Mouse (Mus musculus) limb, embryonic 13.5 days (tissue): ENCODE data around the gene Adcy7. TPM values are rescaled to one million over a fixed set of nuclear protein-coding genes. Genes with fewer than 3 reads are reported as not detected.

Experiments
- ATAC-seq: fragments of 200-750 bp; cut with Nextera tagmentation; 2 replicates; pipeline ENCODE4 v1.8.0; 2017; ENCODE audit warnings: low read depth, moderate number of reproducible peaks, moderate TSS enrichment; ENCODE audit not compliant: low FRiP score
- H3K27ac ChIP-seq: fragments of 300-500 bp; sonication (generic); 2 replicates; pipeline ENCODE4 v1.5.1; 2015; ENCODE audit warnings: inconsistent platforms, mild to moderate bottlenecking, moderate library complexity
- H3K27me3 ChIP-seq: fragments of 300-500 bp; sonication (generic); 2 replicates; pipeline ENCODE4 v1.6.1; 2015; ENCODE audit warnings: mild to moderate bottlenecking, inconsistent platforms
- H3K36me3 ChIP-seq: fragments of 300-500 bp; sonication (generic); 2 replicates; pipeline ENCODE4 v1.6.1; 2015; ENCODE audit warnings: inconsistent platforms, mild to moderate bottlenecking, moderate library complexity
- H3K4me1 ChIP-seq: fragments of 300-500 bp; sonication (generic); 2 replicates; pipeline ENCODE4 v1.6.1; 2015; ENCODE audit warnings: inconsistent platforms
- H3K4me2 ChIP-seq: fragments of 300-500 bp; sonication (generic); replicated peaks from 2 replicates; pipeline ENCODE4 v1.6.1; 2015; ENCODE audit warnings: inconsistent platforms, mild to moderate bottlenecking, moderate library complexity
- H3K4me3 ChIP-seq: fragments of 300-500 bp; sonication (generic); 2 replicates; pipeline ENCODE4 v1.5.1; 2015; ENCODE audit warnings: moderate library complexity, mild to moderate bottlenecking, inconsistent platforms
- H3K9ac ChIP-seq: fragments of 300-500 bp; sonication (generic); 2 replicates; pipeline ENCODE4 v1.6.1; 2015; ENCODE audit warnings: mild to moderate bottlenecking, inconsistent platforms
- H3K9me3 ChIP-seq: fragments of 300-500 bp; sonication (generic); 2 replicates; pipeline ENCODE4 v1.6.1; 2016; ENCODE audit warnings: inconsistent platforms
- WGBS: fragments of 180-500 bp; shearing (Covaris S2); methylation state at CpG from one replicate; pipeline ENCODE4 v1.1.7; 2015; 5-methylcytosine and 5-hydroxymethylcytosine counted together
- polyA plus RNA-seq: library from polyadenylated mRNA; unstranded; fragments of >200 nt; fragmentation: Nextera tagmentation; extraction: Ambion mirVana; gene quantifications from 2 replicates; pipeline ENCODE4 v1.2.1, GENCODE M21; 2015

Adcy7 gene
- polyA plus RNA-seq: 5.1 and 5.5 TPM in 2 replicates

- Histone ChIP-seq H3K4me2 (peak within 1 kb of the TSS; percentile 83), H3K36me3 (no peaks in the 10 kb centered on the region), H3K27ac (no peak within 1 kb of the TSS), H3K4me1 (peaks cover 12% of the 10 kb centered on the region), H3K9me3 (no peaks in the 10 kb centered on the region), H3K4me3 (peak within 1 kb of the TSS; percentile 47), H3K27me3 (peaks cover 32% of the 10 kb centered on the region), H3K9ac (peak within 1 kb of the TSS; percentile 66)
- no peak; the same call in 1 of the 2 replicates for ATAC-seq
- WGBS: 3% methylated on average over 64 of the region's 64 CpGs
Measured at GRCm38 (mm10) chr8:88272231-88273050, at the start of gene Adcy7. Adcy7 (plus strand) TSS chr8:88272403.

GRCm38 (mm10) chr8:88225358-88225757, 46.8 kb upstream of the Adcy7 start:
- H3K9ac ChIP-seq: no peak overlapping the region
- no peak overlapping the region for H3K4me3 ChIP-seq
- peak overlapping the region; percentile 6; the same call in 1 of the 2 replicates for H3K27ac ChIP-seq
- no peaks in the 10 kb centered on the region for H3K9me3 ChIP-seq
- peaks cover 33% of the 10 kb centered on the region for H3K4me1 ChIP-seq
- no peaks in the 10 kb centered on the region for H3K27me3 ChIP-seq
- no peaks in the 10 kb centered on the region for H3K36me3 ChIP-seq
- WGBS: 69% methylated on average over 5 of the region's 5 CpGs
- ATAC-seq: no peak
- H3K4me2 ChIP-seq: no peak overlapping the region

GRCm38 (mm10) chr8:88227851-88228250, 44.4 kb upstream of the Adcy7 start:
- H3K4me1 ChIP-seq: peaks cover 30% of the 10 kb centered on the region
- no peak overlapping the region for H3K9ac ChIP-seq
- no peak overlapping the region for H3K4me2 ChIP-seq
- H3K4me3 ChIP-seq: no peak overlapping the region
- no peaks in the 10 kb centered on the region for H3K27me3 ChIP-seq
- no peaks in the 10 kb centered on the region for H3K36me3 ChIP-seq
- no peak overlapping the region for H3K27ac ChIP-seq
- H3K9me3 ChIP-seq: no peaks in the 10 kb centered on the region
- ATAC-seq: no peak
- WGBS: 61% methylated on average over 6 of the region's 6 CpGs

- Histone ChIP-seq H3K4me2 (no peak overlapping the region), H3K4me3 (no peak overlapping the region)
- no peak for ATAC-seq
Measured at GRCm38 (mm10) chr8:88228286-88228685, 43.9 kb upstream of the Adcy7 start.

GRCm38 (mm10) chr8:88228800-88229199, 43.4 kb upstream of the Adcy7 start:
- Histone ChIP-seq H3K27ac (no peak overlapping the region), H3K9me3 (no peaks in the 10 kb centered on the region), H3K4me3 (no peak overlapping the region), H3K27me3 (no peaks in the 10 kb centered on the region), H3K36me3 (no peaks in the 10 kb centered on the region), H3K4me2 (no peak overlapping the region), H3K4me1 (peaks cover 31% of the 10 kb centered on the region), H3K9ac (no peak overlapping the region)
- 83% methylated on average over 1 of the region's 1 CpGs for WGBS
- no peak for ATAC-seq

More at GRCm38 (mm10) chr8:88228286-88228685, 43.9 kb upstream of the Adcy7 start:
- Histone ChIP-seq H3K9me3 (no peaks in the 10 kb centered on the region), H3K27ac (no peak overlapping the region), H3K27me3 (no peaks in the 10 kb centered on the region), H3K36me3 (no peaks in the 10 kb centered on the region), H3K4me1 (peaks cover 31% of the 10 kb centered on the region), H3K9ac (no peak overlapping the region)
- 64% methylated on average over 1 of the region's 1 CpGs for WGBS

- no peak overlapping the region for H3K4me3 ChIP-seq
- 80% methylated on average over 2 of the region's 2 CpGs for WGBS
- ATAC-seq: no peak
- no peak overlapping the region for H3K9ac ChIP-seq
- H3K27me3 ChIP-seq: no peaks in the 10 kb centered on the region
- no peaks in the 10 kb centered on the region for H3K36me3 ChIP-seq
- peaks cover 16% of the 10 kb centered on the region; the same call in 1 of the 2 replicates for H3K4me1 ChIP-seq
- no peak overlapping the region for H3K4me2 ChIP-seq
- no peak overlapping the region for H3K27ac ChIP-seq
- no peaks in the 10 kb centered on the region for H3K9me3 ChIP-seq
Measured at GRCm38 (mm10) chr8:88236666-88237065, 35.5 kb upstream of the Adcy7 start.

- 74% methylated on average over 2 of the region's 2 CpGs for WGBS
- H3K27me3 ChIP-seq: no peaks in the 10 kb centered on the region
- no peak overlapping the region for H3K27ac ChIP-seq
- peaks cover 8% of the 10 kb centered on the region; the same call in 1 of the 2 replicates for H3K4me1 ChIP-seq
- no peak overlapping the region for H3K4me2 ChIP-seq
- no peak overlapping the region for H3K9ac ChIP-seq
- H3K9me3 ChIP-seq: no peaks in the 10 kb centered on the region
- H3K36me3 ChIP-seq: no peaks in the 10 kb centered on the region
- no peak overlapping the region for H3K4me3 ChIP-seq
- ATAC-seq: no peak
Measured at GRCm38 (mm10) chr8:88237606-88238005, 34.6 kb upstream of the Adcy7 start.

- Histone ChIP-seq H3K27me3 (no peaks in the 10 kb centered on the region), H3K4me1 (0 out of 2 replicates have a peak, but pooled peaks cover 4% of the 10 kb centered on the region), H3K4me2 (no peak overlapping the region), H3K9me3 (no peaks in the 10 kb centered on the region), H3K36me3 (peaks cover 10% of the 10 kb centered on the region), H3K27ac (no peak overlapping the region), H3K4me3 (no peak overlapping the region), H3K9ac (no peak overlapping the region)
- ATAC-seq: no peak
- 86% methylated on average over 5 of the region's 5 CpGs for WGBS
Measured at GRCm38 (mm10) chr8:88239277-88239676, 32.9 kb upstream of the Adcy7 start.

- no peak for ATAC-seq
- H3K9me3 ChIP-seq: no peaks in the 10 kb centered on the region
- no peak overlapping the region for H3K9ac ChIP-seq
- no peak overlapping the region for H3K4me2 ChIP-seq
- 91% methylated on average over 4 of the region's 4 CpGs for WGBS
- no peak overlapping the region for H3K4me3 ChIP-seq
- H3K27me3 ChIP-seq: no peaks in the 10 kb centered on the region
- H3K4me1 ChIP-seq: 0 out of 2 replicates have a peak, but pooled peaks cover 4% of the 10 kb centered on the region
- peaks cover 25% of the 10 kb centered on the region for H3K36me3 ChIP-seq
- no peak overlapping the region for H3K27ac ChIP-seq
Measured at GRCm38 (mm10) chr8:88241871-88242270, 30.3 kb upstream of the Adcy7 start.

GRCm38 (mm10) chr8:88244298-88244697, 27.9 kb upstream of the Adcy7 start:
- Histone ChIP-seq H3K27me3 (no peaks in the 10 kb centered on the region), H3K9me3 (no peaks in the 10 kb centered on the region), H3K27ac (no peak overlapping the region), H3K4me3 (no peak overlapping the region), H3K9ac (no peak overlapping the region), H3K4me1 (no peaks in the 10 kb centered on the region), H3K36me3 (peaks cover 43% of the 10 kb centered on the region), H3K4me2 (no peak overlapping the region)
- WGBS: 80% methylated on average over 4 of the region's 4 CpGs
- ATAC-seq: no peak

GRCm38 (mm10) chr8:88252791-88253190, 19.4 kb upstream of the Adcy7 start:
- H3K36me3 ChIP-seq: peaks cover 64% of the 10 kb centered on the region
- H3K4me1 ChIP-seq: no peaks in the 10 kb centered on the region
- H3K9ac ChIP-seq: no peak overlapping the region
- H3K4me2 ChIP-seq: no peak overlapping the region
- no peak overlapping the region for H3K4me3 ChIP-seq
- no peaks in the 10 kb centered on the region for H3K27me3 ChIP-seq
- ATAC-seq: no peak
- WGBS: 80% methylated on average over 3 of the region's 3 CpGs
- H3K27ac ChIP-seq: no peak overlapping the region
- H3K9me3 ChIP-seq: no peaks in the 10 kb centered on the region

GRCm38 (mm10) chr8:88254957-88255356, 17.2 kb upstream of the Adcy7 start:
- no peak for ATAC-seq
- Histone ChIP-seq H3K27ac (no peak overlapping the region), H3K4me2 (no peak overlapping the region), H3K9me3 (no peaks in the 10 kb centered on the region), H3K36me3 (peaks cover 51% of the 10 kb centered on the region), H3K9ac (no peak overlapping the region), H3K27me3 (no peaks in the 10 kb centered on the region), H3K4me3 (no peak overlapping the region), H3K4me1 (no peaks in the 10 kb centered on the region)
- 83% methylated on average over 7 of the region's 7 CpGs for WGBS
